Mouse (Mus musculus): ENCODE measurements at regions not wholly inside any gene's neighbourhood (a gene's known extent, or its start where the extent isn't known, plus 50 kb on each side); places are given as distances from the start of the nearest gene placed in this dataset.

- no peak for DNase-seq
These were observed 277.0 kb upstream of the Jag1 start for GRCm38 (mm10) chr2:137393486-137393885.

- no peak for DNase-seq
These were observed 263.4 kb upstream of the Jag1 start for GRCm38 (mm10) chr2:137379816-137380215.

- no peak for DNase-seq
These were observed 258.9 kb upstream of the Jag1 start for GRCm38 (mm10) chr2:137375346-137375745.

GRCm38 (mm10) chr2:137371062-137371461 is 254.6 kb upstream of the Jag1 start:
- no peak for DNase-seq

GRCm38 (mm10) chr2:137363006-137363405 is 246.6 kb upstream of the Jag1 start:
- DNase-seq, result no peak

GRCm38 (mm10) chr2:137357181-137357738 is 240.8 kb upstream of the Jag1 start:
- peak; percentile 7 for DNase-seq

- no peak for DNase-seq
These were observed 227.3 kb upstream of the Jag1 start for GRCm38 (mm10) chr2:137343736-137344135.

- no peak for DNase-seq
These were observed 213.6 kb upstream of the Jag1 start for GRCm38 (mm10) chr2:137329995-137330394.

GRCm38 (mm10) chr2:137323445-137323844 is 207.0 kb upstream of the Jag1 start:
- DNase-seq, result no peak

- DNase-seq, result peak; percentile 34
These were observed 194.1 kb upstream of the Jag1 start for GRCm38 (mm10) chr2:137310511-137310910.

- no peak for DNase-seq
These were observed 191.7 kb upstream of the Jag1 start for GRCm38 (mm10) chr2:137308116-137308515.

GRCm38 (mm10) chr2:137301474-137302267 is 185.2 kb upstream of the Jag1 start:
- no peak for DNase-seq

GRCm38 (mm10) chr2:137289231-137289630 is 172.8 kb upstream of the Jag1 start:
- DNase-seq, result no peak

- DNase-seq, result no peak
These were observed 155.2 kb upstream of the Jag1 start for GRCm38 (mm10) chr2:137271575-137272180.

- no peak for DNase-seq
These were observed 146.5 kb upstream of the Jag1 start for GRCm38 (mm10) chr2:137262911-137263310.

- DNase-seq, result no peak
These were observed 141.5 kb upstream of the Jag1 start for GRCm38 (mm10) chr2:137257847-137258515.

GRCm38 (mm10) chr2:137247931-137248330 is 131.5 kb upstream of the Jag1 start:
- no peak for DNase-seq

- no peak for DNase-seq
These were observed 127.9 kb upstream of the Jag1 start for GRCm38 (mm10) chr2:137244370-137244769.

- peak; percentile 3 for DNase-seq
These were observed 127.5 kb upstream of the Jag1 start for GRCm38 (mm10) chr2:137243914-137244313.

GRCm38 (mm10) chr2:137236961-137237360 is 120.5 kb upstream of the Jag1 start:
- no peak for DNase-seq

GRCm38 (mm10) chr2:137233936-137234335 is 117.5 kb upstream of the Jag1 start:
- DNase-seq, result peak; percentile 23

GRCm38 (mm10) chr2:137231161-137231560 is 114.7 kb upstream of the Jag1 start:
- no peak for DNase-seq

- DNase-seq, result no peak
These were observed 113.1 kb upstream of the Jag1 start for GRCm38 (mm10) chr2:137229422-137230069.

Measured in lung, postnatal 14 days (tissue).